Mouse (Mus musculus) fat pad, adult 2 months (tissue): Measurements from ENCODE around the gene Gm7358.
"Not testable (repeated sequence)": the region's sequence is repeated elsewhere in the genome, so short reads cannot be mapped to it uniquely, and the experiment has no call there.

Experiments used
- DNase-seq: peaks from one replicate; pipeline ENCODE4 v3.0.0-alpha.2; 2011; ENCODE audit warnings: low read depth, low spot score; ENCODE audit errors: extremely low read depth

Gm7358 gene

DNA sequence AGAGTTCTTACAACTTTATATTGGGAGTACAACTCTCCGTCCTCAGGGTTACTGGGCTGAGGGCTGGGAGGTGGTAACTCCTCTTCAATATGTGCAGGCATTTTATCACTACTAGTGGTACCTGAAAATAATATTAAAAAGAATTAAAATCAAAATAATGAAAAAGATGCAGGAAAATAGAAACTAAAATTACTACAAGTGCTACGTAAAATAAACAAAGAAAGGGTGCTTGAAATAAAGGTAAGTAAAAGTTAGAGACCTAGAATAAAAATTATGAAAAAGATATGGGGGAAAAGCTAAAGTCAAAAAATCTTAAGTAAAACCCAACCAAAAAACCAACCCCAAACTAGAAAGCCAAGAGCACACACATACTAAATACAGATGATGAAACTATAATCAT, at the start of gene Gm7358:
Gene Gm7358, minus strand, starts transcription at position 101 of the 400 bp plus-strand sequence.
- DNase-seq = not testable (repeated sequence)

DNA sequence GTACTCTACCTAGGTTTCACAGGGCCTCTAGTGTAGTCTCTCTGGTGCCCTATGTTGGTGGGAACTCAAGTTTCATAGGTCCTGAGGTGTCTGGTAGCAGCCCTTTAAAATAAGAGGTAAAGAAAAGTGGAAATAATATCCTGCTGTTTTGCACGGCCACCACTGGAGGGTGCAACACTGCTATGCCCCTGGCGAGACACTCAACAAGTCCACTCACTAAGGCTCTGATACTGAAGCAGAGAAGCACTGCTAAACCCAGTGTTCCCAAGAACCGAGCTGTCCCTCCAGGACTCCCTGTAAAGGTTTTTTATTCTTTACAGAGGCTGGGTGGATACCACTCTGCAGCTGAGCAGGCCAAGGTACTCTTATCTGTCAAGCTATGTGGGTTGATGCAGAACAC, 43.7 kb upstream of the Gm7358 start:
- DNase-seq = not testable (repeated sequence)

DNA sequence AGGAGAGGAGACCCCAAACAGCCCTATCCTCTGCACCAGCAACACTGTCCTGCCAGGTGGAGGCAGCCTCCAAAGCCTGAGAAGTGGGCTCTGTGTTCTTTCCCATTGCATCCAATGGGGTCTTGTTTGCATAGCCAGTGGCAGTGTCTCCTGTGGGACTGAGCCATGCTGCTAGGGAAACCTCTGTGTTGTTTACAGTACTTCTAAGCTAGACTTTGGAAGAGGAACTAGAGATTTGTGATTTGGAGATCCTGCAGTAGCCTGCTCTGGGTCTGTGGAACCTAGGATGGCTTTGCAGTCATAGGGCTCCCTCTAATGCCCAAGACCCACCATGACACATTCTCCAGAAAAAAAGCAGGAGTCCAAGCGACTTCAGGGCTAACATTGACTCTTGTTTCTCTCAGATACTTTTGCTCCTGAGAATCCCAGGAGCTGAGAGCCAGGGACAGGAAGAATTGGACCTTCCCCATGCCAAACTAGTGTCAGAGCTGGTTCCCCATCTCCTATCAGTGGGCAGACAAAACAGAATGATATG, 42.2 kb upstream of the Gm7358 start:
- not testable (repeated sequence) for DNase-seq

GRCm38 (mm10) chr17:14099886-14100285, 40.6 kb upstream of the Gm7358 start:
- not testable (repeated sequence) for DNase-seq

- not testable (repeated sequence) for DNase-seq
Measured at GRCm38 (mm10) chr17:14094165-14094564, 34.8 kb upstream of the Gm7358 start.

DNA sequence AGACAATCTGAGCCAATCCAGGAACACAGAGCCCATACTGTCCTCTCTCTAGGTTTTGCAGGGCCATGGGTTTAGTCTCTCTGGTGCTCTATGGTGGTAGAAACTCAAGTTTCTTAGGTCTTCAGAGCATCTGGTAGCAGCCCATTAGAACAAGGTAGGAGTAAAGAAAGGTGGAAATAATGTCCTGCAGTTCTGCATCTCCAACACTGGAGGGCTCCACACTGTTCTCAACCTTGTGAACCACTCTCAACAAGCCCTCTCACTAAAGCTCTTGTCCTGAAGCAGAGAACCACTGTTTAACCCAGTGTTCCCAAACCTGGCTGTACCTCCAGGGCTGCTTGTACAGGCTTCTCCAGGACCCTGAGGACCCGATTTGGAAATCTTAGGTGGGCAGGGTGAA, 27.3 kb upstream of the Gm7358 start:
- not testable (repeated sequence) for DNase-seq

DNA sequence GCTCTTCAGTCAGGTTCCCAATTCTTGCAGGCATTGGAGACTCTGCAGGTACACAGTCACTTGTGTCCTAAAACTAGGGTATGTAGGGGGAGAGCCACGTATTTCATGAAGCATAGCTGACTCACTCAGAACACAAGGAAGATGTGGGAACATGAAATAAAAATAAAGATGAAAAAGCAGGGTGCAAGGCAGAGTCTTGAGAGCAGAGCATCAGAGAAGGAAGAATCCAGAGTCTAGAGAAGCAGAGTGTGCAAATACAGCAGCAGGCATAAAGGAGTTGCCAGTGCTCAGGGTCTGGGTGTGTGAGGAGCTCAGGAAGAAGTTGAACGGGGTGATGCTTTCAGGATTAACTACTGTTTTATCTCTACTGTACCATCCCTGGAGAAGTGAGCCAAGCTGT, 17.5 kb downstream of the Gm7358 start:
- DNase-seq = not testable (repeated sequence)

GRCm38 (mm10) chr17:14037012-14037411, 22.3 kb downstream of the Gm7358 start:
- DNase-seq = not testable (repeated sequence)

GRCm38 (mm10) chr17:14036113-14036512, 23.2 kb downstream of the Gm7358 start:
- not testable (repeated sequence) for DNase-seq
